Mouse (Mus musculus) forebrain, embryonic 16.5 days (tissue): ENCODE measurements around the gene Vmn1r165. TPM values are rescaled to one million over a fixed set of nuclear protein-coding genes. Genes with fewer than 3 reads are reported as not detected.
"Not testable (repeated sequence)": the region's sequence is repeated elsewhere in the genome, so short reads cannot be mapped to it uniquely, and the experiment has no call there.

ENCODE experiments used
- ATAC-seq: fragments of 200-750 bp; cut with Nextera tagmentation; 2 replicates; pipeline ENCODE4 v1.8.0; 2017; ENCODE audit warnings: mild to moderate bottlenecking, moderate library complexity
- H3K27ac ChIP-seq: fragments of 300-500 bp; sonication (generic); 2 replicates; pipeline ENCODE4 v1.5.1; 2014; ENCODE audit warnings: low read length, control low read depth
- H3K27me3 ChIP-seq: fragments of 300-500 bp; sonication (generic); replicated peaks from 2 replicates; pipeline ENCODE4 v1.6.1; 2014; ENCODE audit warnings: low read length; ENCODE audit not compliant: control insufficient read depth, insufficient read depth
- H3K36me3 ChIP-seq: fragments of 300-500 bp; sonication (generic); 2 replicates; pipeline ENCODE4 v1.6.1; 2014; ENCODE audit not compliant: control insufficient read depth, insufficient read depth
- H3K4me1 ChIP-seq: fragments of 300-500 bp; sonication (generic); replicated peaks from 2 replicates; pipeline ENCODE4 v1.6.1; 2014; ENCODE audit warnings: low read length; ENCODE audit not compliant: control insufficient read depth, insufficient read depth
- H3K4me2 ChIP-seq: fragments of 300-500 bp; sonication (generic); 2 replicates; pipeline ENCODE4 v1.6.1; 2014; ENCODE audit warnings: mild to moderate bottlenecking, low read length, control low read depth
- H3K4me3 ChIP-seq: fragments of 300-500 bp; sonication (generic); replicated peaks from 2 replicates; pipeline ENCODE4 v1.5.1; 2014; ENCODE audit warnings: mild to moderate bottlenecking, low read length, control low read depth
- H3K9ac ChIP-seq: fragments of 300-500 bp; sonication (generic); replicated peaks from 2 replicates; pipeline ENCODE4 v1.6.1; 2014; ENCODE audit warnings: low read depth, low read length, control low read depth
- H3K9me3 ChIP-seq: fragments of 300-500 bp; sonication (generic); 2 replicates; pipeline ENCODE4 v1.6.1; 2016; ENCODE audit warnings: low read length; ENCODE audit not compliant: control insufficient read depth
- WGBS: fragments of 180-500 bp; shearing (Covaris S2); extraction: QIAGEN DNeasy Blood & Tissue Kit; methylation state at CpG from one replicate; pipeline ENCODE4 v1.1.7; 2014; 5-methylcytosine and 5-hydroxymethylcytosine counted together
- polyA plus RNA-seq: library from polyadenylated mRNA; unstranded; fragments of >200 nt; fragmentation: Nextera tagmentation; extraction: Ambion mirVana; gene quantifications from 2 replicates; pipeline ENCODE4 v1.2.1, GENCODE M21; 2015

The Vmn1r165 gene
- polyA plus RNA-seq: not detected in 2 replicates

DNA sequence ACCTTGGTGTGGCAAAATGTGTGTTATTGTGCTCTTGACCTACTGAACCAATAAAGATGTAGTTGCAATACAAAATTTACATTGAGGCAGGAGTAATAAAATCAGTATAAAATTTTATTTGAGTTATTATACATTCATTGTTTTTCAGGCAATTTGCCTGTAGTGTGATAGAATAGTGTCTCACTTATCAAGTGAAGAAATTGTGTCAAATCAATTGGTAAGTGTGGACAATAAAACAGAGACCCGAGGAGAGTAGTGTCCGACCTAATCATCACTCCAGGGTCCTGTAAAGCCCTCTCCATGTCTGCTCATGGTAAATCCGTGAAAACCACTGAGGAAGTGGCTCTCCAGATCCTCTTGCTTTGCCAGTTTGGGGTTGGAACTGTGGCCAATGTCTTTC lies at the start of gene Vmn1r165:
Gene Vmn1r165, plus strand, starts transcription at position 301 of the 400 bp plus-strand sequence.
- not testable (repeated sequence) for H3K4me3 ChIP-seq, H3K27me3 ChIP-seq, H3K4me1 ChIP-seq, H3K27ac ChIP-seq, H3K4me2 ChIP-seq, H3K9ac ChIP-seq, H3K9me3 ChIP-seq, H3K36me3 ChIP-seq, ATAC-seq
- WGBS: no CpG with 5 or more reads among the region's 3 CpGs

DNA sequence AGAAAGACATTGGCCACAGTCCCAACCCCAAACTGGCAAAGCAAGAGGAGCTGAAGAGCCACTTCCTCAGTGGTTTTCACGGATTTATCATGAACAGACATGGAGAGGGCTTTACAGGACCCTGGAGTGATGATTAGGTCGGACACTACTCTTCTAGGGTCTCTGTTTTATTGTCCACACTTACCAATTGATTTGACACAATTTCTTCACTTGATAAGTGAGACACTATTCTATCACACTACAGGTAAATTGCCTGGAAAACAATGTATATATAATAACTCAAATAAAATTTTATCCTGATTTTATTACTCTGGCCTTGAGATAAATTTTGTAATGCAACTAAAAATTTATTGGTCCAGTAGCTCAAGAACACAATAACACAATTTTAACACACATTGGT lies 34.5 kb downstream of the Vmn1r165 start, which contains the start of gene Vmn1r166:
Gene Vmn1r166, minus strand, starts transcription at position 101 of the 400 bp plus-strand sequence.
- H3K4me2 ChIP-seq, H3K27me3 ChIP-seq, H3K36me3 ChIP-seq, H3K9ac ChIP-seq, H3K4me1 ChIP-seq, ATAC-seq, H3K4me3 ChIP-seq, H3K9me3 ChIP-seq, H3K27ac ChIP-seq: not testable (repeated sequence)
- WGBS: no CpG with 5 or more reads among the region's 2 CpGs

Other genes with a start within 250 kb of the Vmn1r165 start
- gene Gm4214, start 232.7 kb upstream of the Vmn1r165 start, polyA plus RNA-seq: not detected in 2 replicates
- not detected in 2 replicates for gene Gm4216, start 197.4 kb upstream of the Vmn1r165 start, polyA plus RNA-seq
- gene Vmn1r163, start 161.8 kb upstream of the Vmn1r165 start, polyA plus RNA-seq: not detected in 2 replicates
- gene Gm8720, start 149.9 kb upstream of the Vmn1r165 start, polyA plus RNA-seq: not detected in 2 replicates
- not detected in 2 replicates for gene Gm10662, start 72.9 kb upstream of the Vmn1r165 start, polyA plus RNA-seq
- gene Vmn1r166, start 34.4 kb downstream of the Vmn1r165 start, polyA plus RNA-seq: not detected in 2 replicates
- gene Gm6902, start 61.6 kb downstream of the Vmn1r165 start, polyA plus RNA-seq: not detected in 2 replicates
- gene Nlrp4e, start 83.9 kb downstream of the Vmn1r165 start, polyA plus RNA-seq: not detected in 2 replicates
- gene Nlrp5, start 168.6 kb downstream of the Vmn1r165 start, polyA plus RNA-seq: not detected in 2 replicates